Mouse (Mus musculus): ENCODE measurements around the gene Crip2.

DNA sequence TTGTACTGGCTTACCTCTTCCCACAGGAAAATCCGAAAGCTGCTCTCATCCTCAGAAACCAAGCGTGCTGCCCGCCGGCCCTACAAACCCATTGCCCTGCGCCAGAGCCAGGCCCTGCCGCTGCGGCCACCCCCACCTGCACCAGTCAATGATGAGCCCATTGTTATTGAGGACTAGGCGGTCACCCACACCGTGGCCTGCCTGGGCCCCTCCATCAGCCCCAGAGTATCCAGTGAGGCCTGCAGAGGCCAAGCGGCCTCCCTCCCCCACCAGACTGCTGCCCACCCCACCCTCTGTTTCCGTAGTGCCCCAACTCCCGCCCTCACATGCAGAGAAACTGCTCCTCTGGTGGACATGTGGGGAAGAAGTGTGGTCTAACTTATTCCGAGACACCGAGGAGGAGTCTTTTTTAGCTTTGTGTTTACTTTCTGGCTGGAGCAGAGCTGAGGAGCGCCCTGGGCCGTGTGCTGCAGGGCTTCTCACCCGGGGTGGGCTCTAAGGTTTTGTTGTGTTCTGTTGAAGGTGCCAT is 3.5 kb upstream of the Crip2 start:
- TF ChIP-seq TAL1 (IDR thresholded peaks at IDR 0.05; ENCODE audit: low read length) (no peak), GATA1 (IDR thresholded peaks at IDR 0.05; ENCODE audit: low read length) (no peak)
